Mouse (Mus musculus): ENCODE measurements around the gene Pcbp2.

GRCm38 (mm10) chr15:102420986-102421385, 49.4 kb upstream of the Pcbp2 start:
- TF ChIP-seq CTCF (IDR thresholded peaks at IDR 0.05) (no peak), EP300 (IDR thresholded peaks at IDR 0.05) (no peak)

Measured in lung, postnatal 0 days (tissue).